Mouse (Mus musculus): ENCODE data around the gene Gm20388. TPM values are rescaled to one million over a fixed set of nuclear protein-coding genes. Genes with fewer than 3 reads are reported as not detected.

Gm20388 gene
- total RNA-seq, 4 experiments from 2014 or later: 0.17 to 15.1 (median 6.6) TPM

- DNase-seq (ENCODE audit: low spot score in 2 of 2): no peak
These were observed 775.9 kb downstream of the Gm20388 start for GRCm38 (mm10) chr8:120686576-120686975.

GRCm38 (mm10) chr8:120687786-120688185 is 777.1 kb downstream of the Gm20388 start:
- no peak for DNase-seq (ENCODE audit: low spot score in 2 of 2)

GRCm38 (mm10) chr8:120688511-120688910 is 777.9 kb downstream of the Gm20388 start:
- DNase-seq (ENCODE audit: low spot score in 2 of 2): no peak

GRCm38 (mm10) chr8:120692934-120693333 is 782.3 kb downstream of the Gm20388 start:
- no peak for DNase-seq (ENCODE audit: low spot score in 2 of 2)

- DNase-seq (ENCODE audit: low spot score in 2 of 2): no peak
These were observed 783.3 kb downstream of the Gm20388 start for GRCm38 (mm10) chr8:120693861-120694493.

GRCm38 (mm10) chr8:120696401-120697153 is 785.9 kb downstream of the Gm20388 start:
- no peak for DNase-seq (ENCODE audit: low spot score in 2 of 2)

GRCm38 (mm10) chr8:120697154-120697978 is 786.7 kb downstream of the Gm20388 start:
- DNase-seq (ENCODE audit: low spot score in 2 of 2): no peak

GRCm38 (mm10) chr8:120697979-120698272 is 787.3 kb downstream of the Gm20388 start:
- no peak for DNase-seq (ENCODE audit: low spot score in 2 of 2)

GRCm38 (mm10) chr8:120698426-120698825 is 787.8 kb downstream of the Gm20388 start:
- no peak for DNase-seq (ENCODE audit: low spot score in 2 of 2)

GRCm38 (mm10) chr8:120699079-120699478 is 788.4 kb downstream of the Gm20388 start:
- no peak for DNase-seq (ENCODE audit: low spot score in 2 of 2)

- DNase-seq (ENCODE audit: low spot score in 2 of 2): no peak
These were observed 788.9 kb downstream of the Gm20388 start for GRCm38 (mm10) chr8:120699565-120699964.

- no peak for DNase-seq (ENCODE audit: low spot score in 2 of 2)
These were observed 789.4 kb downstream of the Gm20388 start for GRCm38 (mm10) chr8:120700053-120700452.

- no peak for DNase-seq (ENCODE audit: low spot score in 2 of 2)
These were observed 791.3 kb downstream of the Gm20388 start for GRCm38 (mm10) chr8:120701758-120702465.

GRCm38 (mm10) chr8:120704203-120704602 is 793.6 kb downstream of the Gm20388 start:
- DNase-seq (ENCODE audit: low spot score in 2 of 2): no peak

GRCm38 (mm10) chr8:120705163-120705562 is 794.5 kb downstream of the Gm20388 start:
- DNase-seq (ENCODE audit: low spot score in 2 of 2): no peak

- no peak for DNase-seq (ENCODE audit: low spot score in 2 of 2)
These were observed 795.6 kb downstream of the Gm20388 start for GRCm38 (mm10) chr8:120706193-120706592.

- DNase-seq (ENCODE audit: low spot score in 2 of 2): no peak
These were observed 798.5 kb downstream of the Gm20388 start for GRCm38 (mm10) chr8:120709176-120709575.

- DNase-seq (ENCODE audit: low spot score in 2 of 2): no peak
These were observed 804.6 kb downstream of the Gm20388 start for GRCm38 (mm10) chr8:120715200-120715599.

- DNase-seq (ENCODE audit: low spot score in 2 of 2): no peak
These were observed 805.5 kb downstream of the Gm20388 start for GRCm38 (mm10) chr8:120715996-120716680.

GRCm38 (mm10) chr8:120719586-120720236 is 809.1 kb downstream of the Gm20388 start:
- DNase-seq (ENCODE audit: low spot score in 2 of 2): no peak
